Mouse (Mus musculus) embryonic facial prominence, embryonic 14.5 days (tissue): ENCODE results near the gene Fam53a. TPM values are rescaled to one million over a fixed set of nuclear protein-coding genes. Genes with fewer than 3 reads are reported as not detected.

ENCODE experiments used
- ATAC-seq: fragments of 200-750 bp; cut with Nextera tagmentation; 2 replicates; pipeline ENCODE4 v1.8.0; 2017; ENCODE audit warnings: low read depth, moderate number of reproducible peaks, moderate TSS enrichment
- DNase-seq: peaks from one replicate; pipeline ENCODE4 v3.0.0-alpha.2; 2015; ENCODE audit warnings: low spot score
- H3K27ac ChIP-seq: fragments of 300-500 bp; sonication (generic); replicated peaks from 2 replicates; pipeline ENCODE4 v1.5.1; 2014; ENCODE audit warnings: low read depth, mild to moderate bottlenecking, low read length, moderate library complexity
- H3K27me3 ChIP-seq: fragments of 300-500 bp; sonication (generic); replicated peaks from 2 replicates; pipeline ENCODE4 v1.6.1; 2014; ENCODE audit warnings: low read length; ENCODE audit not compliant: control insufficient read depth, insufficient read depth
- H3K36me3 ChIP-seq: fragments of 300-500 bp; sonication (generic); 2 replicates; pipeline ENCODE4 v1.6.1; 2014; ENCODE audit warnings: low read length, mixed read lengths; ENCODE audit not compliant: control insufficient read depth, insufficient read depth
- H3K4me1 ChIP-seq: fragments of 300-500 bp; sonication (generic); 2 replicates; pipeline ENCODE4 v1.6.1; 2014; ENCODE audit warnings: antibody characterized with exemption, low read length; ENCODE audit not compliant: control insufficient read depth, insufficient read depth
- H3K4me2 ChIP-seq: fragments of 300-500 bp; sonication (generic); 2 replicates; pipeline ENCODE4 v1.6.1; 2014; ENCODE audit warnings: low read depth, mild to moderate bottlenecking, low read length, moderate library complexity, mixed read lengths
- H3K4me3 ChIP-seq: fragments of 300-500 bp; sonication (generic); 2 replicates; pipeline ENCODE4 v1.5.1; 2014; ENCODE audit warnings: low read depth, mild to moderate bottlenecking, low read length
- H3K9ac ChIP-seq: fragments of 300-500 bp; sonication (generic); 2 replicates; pipeline ENCODE4 v1.6.1; 2014; ENCODE audit warnings: low read depth, mild to moderate bottlenecking, low read length, moderate library complexity, mixed read lengths
- H3K9me3 ChIP-seq: fragments of 300-500 bp; sonication (generic); 2 replicates; pipeline ENCODE4 v1.6.1; 2016; ENCODE audit warnings: low read length; ENCODE audit not compliant: control insufficient read depth
- WGBS: fragments of 180-500 bp; shearing (Covaris S2); extraction: QIAGEN DNeasy Blood & Tissue Kit; methylation state at CpG from one replicate; pipeline ENCODE4 v1.1.7; 2014; 5-methylcytosine and 5-hydroxymethylcytosine counted together
- polyA plus RNA-seq: library from polyadenylated mRNA; unstranded; fragments of >200 nt; fragmentation: Nextera tagmentation; extraction: Ambion mirVana; gene quantifications from 2 replicates; pipeline ENCODE4 v1.2.1, GENCODE M21; 2014

The Fam53a gene
- polyA plus RNA-seq, 1 experiment from 2014 or later, result 56.9 TPM

- H3K4me2 ChIP-seq, result peak overlapping the region; percentile 87
- WGBS, result under 1% methylated on average over 26 of the region's 32 CpGs
- H3K27ac ChIP-seq, result peak overlapping the region; percentile 97
- peak; percentile 68 for DNase-seq
- no peaks in the 10 kb centered on the region for H3K27me3 ChIP-seq
- peak; percentile 12 for ATAC-seq
- H3K4me1 ChIP-seq, result peaks cover 14% of the 10 kb centered on the region
- H3K9ac ChIP-seq, result peak overlapping the region; percentile 79
- peaks cover 44% of the 10 kb centered on the region for H3K36me3 ChIP-seq
- peak overlapping the region; percentile 77 for H3K4me3 ChIP-seq
- no peaks in the 10 kb centered on the region for H3K9me3 ChIP-seq
Measured at GRCm38 (mm10) chr5:33657251-33657786, 27.9 kb upstream of the Fam53a start.

- WGBS, result 27% methylated on average over 1 of the region's 1 CpGs
- H3K36me3 ChIP-seq, result peaks cover 39% of the 10 kb centered on the region
- DNase-seq (no peak), ATAC-seq (no peak)
- H3K9me3 ChIP-seq, result no peaks in the 10 kb centered on the region
- H3K9ac ChIP-seq, result peak overlapping the region; percentile 79
- no peaks in the 10 kb centered on the region for H3K27me3 ChIP-seq
- peak overlapping the region; percentile 87 for H3K4me2 ChIP-seq
- peak overlapping the region; percentile 77 for H3K4me3 ChIP-seq
- peaks cover 14% of the 10 kb centered on the region for H3K4me1 ChIP-seq
- H3K27ac ChIP-seq, result peak overlapping the region; percentile 97; the same call in 1 of the 2 replicates
Measured at GRCm38 (mm10) chr5:33656739-33657138, 27.3 kb upstream of the Fam53a start.

- H3K27ac ChIP-seq, result no peak overlapping the region
- DNase-seq (no peak), ATAC-seq (no peak)
- no peak overlapping the region for H3K4me3 ChIP-seq
- no peak overlapping the region for H3K4me2 ChIP-seq
- H3K36me3 ChIP-seq, result peaks cover 27% of the 10 kb centered on the region
- H3K4me1 ChIP-seq, result peaks cover 22% of the 10 kb centered on the region
- no peak overlapping the region for H3K9ac ChIP-seq
- H3K9me3 ChIP-seq, result no peaks in the 10 kb centered on the region
- no peaks in the 10 kb centered on the region for H3K27me3 ChIP-seq
- 89% methylated on average over 10 of the region's 10 CpGs for WGBS
Measured at GRCm38 (mm10) chr5:33655251-33655840, 25.9 kb upstream of the Fam53a start.

- Histone ChIP-seq H3K4me2 (no peak overlapping the region), H3K27me3 (no peaks in the 10 kb centered on the region), H3K9me3 (no peaks in the 10 kb centered on the region), H3K27ac (no peak overlapping the region), H3K4me3 (no peak overlapping the region), H3K4me1 (peaks cover 28% of the 10 kb centered on the region), H3K9ac (no peak overlapping the region), H3K36me3 (peaks cover 35% of the 10 kb centered on the region)
- 93% methylated on average over 13 of the region's 13 CpGs for WGBS
- ATAC-seq (no peak), DNase-seq (no peak)
Measured at GRCm38 (mm10) chr5:33654424-33654823, 25.0 kb upstream of the Fam53a start.

GRCm38 (mm10) chr5:33652783-33653173, 23.3 kb upstream of the Fam53a start:
- no peak for DNase-seq
- peak overlapping the region; percentile 78 for H3K4me3 ChIP-seq
- H3K4me2 ChIP-seq, result peak overlapping the region; percentile 71
- peaks cover 52% of the 10 kb centered on the region for H3K36me3 ChIP-seq
- H3K27me3 ChIP-seq, result no peaks in the 10 kb centered on the region
- H3K9me3 ChIP-seq, result no peaks in the 10 kb centered on the region
- peak overlapping the region; percentile 75 for H3K27ac ChIP-seq
- 4% methylated on average over 7 of the region's 9 CpGs for WGBS
- ATAC-seq, result peak; percentile 8; the same call in 1 of the 2 replicates
- H3K4me1 ChIP-seq, result peaks cover 22% of the 10 kb centered on the region
- peak overlapping the region; percentile 57 for H3K9ac ChIP-seq

- Histone ChIP-seq H3K36me3 (peaks cover 58% of the 10 kb centered on the region), H3K4me1 (peaks cover 22% of the 10 kb centered on the region), H3K4me3 (peak within 1 kb of the TSS; percentile 78), H3K27ac (peak within 1 kb of the TSS; percentile 96), H3K9ac (peak within 1 kb of the TSS; percentile 88), H3K4me2 (peak within 1 kb of the TSS; percentile 71), H3K27me3 (no peaks in the 10 kb centered on the region), H3K9me3 (no peaks in the 10 kb centered on the region)
- DNase-seq, result peak; percentile 99
- WGBS, result under 1% methylated on average over 50 of the region's 82 CpGs
- peak; percentile 97 for ATAC-seq
Measured at GRCm38 (mm10) chr5:33651921-33652782, 22.7 kb upstream of the Fam53a start, which contains the start of gene Slbp. TSS of gene Slbp (minus strand) at chr5:33652574.

GRCm38 (mm10) chr5:33651541-33651920, 22.1 kb upstream of the Fam53a start:
- ATAC-seq (no peak), DNase-seq (no peak)
- H3K9ac ChIP-seq, result peak overlapping the region; percentile 88
- WGBS, result 1% methylated on average over 11 of the region's 11 CpGs
- no peaks in the 10 kb centered on the region for H3K9me3 ChIP-seq
- H3K4me1 ChIP-seq, result peaks cover 17% of the 10 kb centered on the region
- H3K36me3 ChIP-seq, result peaks cover 64% of the 10 kb centered on the region
- H3K4me2 ChIP-seq, result peak overlapping the region; percentile 71
- H3K27me3 ChIP-seq, result no peaks in the 10 kb centered on the region
- H3K4me3 ChIP-seq, result peak overlapping the region; percentile 78
- peak overlapping the region; percentile 96 for H3K27ac ChIP-seq

- peak overlapping the region; percentile 78 for H3K4me3 ChIP-seq
- H3K36me3 ChIP-seq, result peaks cover 69% of the 10 kb centered on the region
- peak overlapping the region; percentile 71 for H3K4me2 ChIP-seq
- H3K9me3 ChIP-seq, result no peaks in the 10 kb centered on the region
- H3K9ac ChIP-seq, result peak overlapping the region; percentile 88
- H3K27me3 ChIP-seq, result no peaks in the 10 kb centered on the region
- H3K27ac ChIP-seq, result peak overlapping the region; percentile 96; the same call in 1 of the 2 replicates
- 15% methylated on average over 2 of the region's 2 CpGs for WGBS
- no peak for ATAC-seq
- H3K4me1 ChIP-seq, result peaks cover 14% of the 10 kb centered on the region
- no peak for DNase-seq
Measured at GRCm38 (mm10) chr5:33651017-33651416, 21.6 kb upstream of the Fam53a start.
